23 mouse cellular contexts compared by ENCODE assay signal in the genomic region with DNA sequence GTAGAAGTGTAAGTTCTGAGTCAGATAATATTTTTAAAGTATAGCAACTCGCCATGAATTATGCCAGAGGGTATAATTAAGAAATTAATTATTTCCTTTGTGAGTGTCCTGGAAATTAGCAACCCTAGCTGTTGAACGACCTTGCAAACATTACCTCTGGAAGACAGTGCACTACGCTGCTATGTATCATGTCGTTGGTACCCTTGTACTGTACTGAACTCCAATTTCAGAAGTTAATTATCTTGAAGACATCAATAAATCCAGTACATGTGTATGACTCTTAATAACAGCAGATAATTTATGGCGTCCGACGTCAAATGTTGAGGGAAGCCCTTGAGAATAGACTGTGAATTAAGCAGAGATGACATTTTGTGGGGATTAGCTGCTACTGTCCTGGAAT.
"Had no signal": no experiment of that assay in that cellular context is flagged by ENCODE, and none has a peak within 500 bp of the region (broad histone marks: within the 10 kb centered on the region; RNA-seq: fewer than 3 reads in every experiment).

No protein-coding gene starts in this region.

- H3K27ac ChIP-seq: liver, embryonic 12.5 days; liver, embryonic 14.5 days; lung, embryonic 15.5 days; macrophage; midbrain, embryonic 10.5 days; midbrain, embryonic 12.5 days; neural tube, embryonic 13.5 days; stomach, embryonic 15.5 days; stomach, postnatal 0 days had no signal

- H3K4me2 ChIP-seq: liver, embryonic 12.5 days; lung, embryonic 15.5 days; midbrain, embryonic 12.5 days; neural tube, embryonic 13.5 days; stomach, embryonic 15.5 days had no signal

- H3K9me3 ChIP-seq: liver, embryonic 12.5 days; lung, embryonic 15.5 days; megakaryocyte, embryonic 14.5 days; midbrain, embryonic 10.5 days; midbrain, embryonic 12.5 days; neural tube, embryonic 13.5 days; stomach, embryonic 15.5 days had no signal

- DNase-seq: lung, adult 2 months; lung, postnatal 14 days; lung, postnatal 36 days; midbrain, embryonic 14.5 days; retina, postnatal 1 day; right cerebral cortex, adult 18-20 months; right cerebral cortex, postnatal 25 days; right cerebral cortex, postnatal 4 days; thymus, adult 2 months; thymus, postnatal 25 days; thymus, postnatal 4 days had no signal

- H3K36me3 ChIP-seq: liver, embryonic 12.5 days; lung, embryonic 15.5 days; midbrain, embryonic 10.5 days; midbrain, embryonic 12.5 days; neural tube, embryonic 13.5 days; stomach, embryonic 15.5 days had no signal

- H3K4me3 ChIP-seq: liver, embryonic 12.5 days; lung, embryonic 15.5 days; megakaryocyte, embryonic 14.5 days; midbrain, embryonic 10.5 days; midbrain, embryonic 12.5 days; neural tube, embryonic 13.5 days; stomach, embryonic 15.5 days had no signal

- ATAC-seq: liver, embryonic 12.5 days; lung, postnatal 0 days; midbrain, embryonic 16.5 days had no signal

- H3K4me1 ChIP-seq: lung, embryonic 15.5 days; megakaryocyte, embryonic 14.5 days; midbrain, embryonic 10.5 days; midbrain, embryonic 12.5 days; neural tube, embryonic 13.5 days; stomach, embryonic 15.5 days had no signal

- H3K9ac ChIP-seq: liver, embryonic 12.5 days; liver, embryonic 14.5 days; lung, embryonic 15.5 days; midbrain, embryonic 12.5 days; neural tube, embryonic 13.5 days; stomach, embryonic 15.5 days had no signal

- H3K27me3 ChIP-seq: liver, embryonic 12.5 days; lung, embryonic 15.5 days; megakaryocyte, embryonic 14.5 days; midbrain, embryonic 12.5 days; neural tube, embryonic 13.5 days; stomach, embryonic 15.5 days had no signal
